Mouse (Mus musculus): ENCODE measurements around the gene Dok3. TPM values are rescaled to one million over a fixed set of nuclear protein-coding genes. Genes with fewer than 3 reads are reported as not detected.

Gene Dok3
- total and polyA plus RNA-seq, 3 experiments: 1.6 to 4.3 TPM; not detected in 1

- H3K9ac ChIP-seq (ENCODE audit: control insufficient read depth, low read depth, low read length, poor library complexity, severe bottlenecking): no peak overlapping the region
- H3K9me3 ChIP-seq (replicated peaks; ENCODE audit: insufficient read depth, low read length): no peaks in the 10 kb centered on the region
- no peak for DNase-seq (ENCODE audit: low read depth, low spot score)
- H3K4me3 ChIP-seq (ENCODE audit: control insufficient read depth in 1 of 2, insufficient read depth in 1 of 2, low read depth in 2 of 2, low read length in 2 of 2): no peak overlapping the region
- no peaks in the 10 kb centered on the region for H3K27me3 ChIP-seq (ENCODE audit: control insufficient read depth in 1 of 2, insufficient read depth in 2 of 2, low read length in 2 of 2)
- peaks cover 0 to 5% of the 10 kb centered on the region in 2 experiments; a peak in 2 of 4 replicates for H3K36me3 ChIP-seq (ENCODE audit: control insufficient read depth in 1 of 2, insufficient read depth in 2 of 2, low read length in 2 of 2)
- no peak overlapping the region for H3K27ac ChIP-seq (ENCODE audit: control insufficient read depth, low read depth, low read length)
- no peak for TF ChIP-seq BHLHE40 (IDR thresholded peaks at IDR 0.05; ENCODE audit: borderline replicate concordance, low read depth, low read length)
- TF ChIP-seq MAFK (IDR thresholded peaks at IDR 0.05; ENCODE audit: borderline replicate concordance, low read depth, low read length): no peak
- TF ChIP-seq SMC3 (IDR thresholded peaks at IDR 0.05; ENCODE audit: low read depth, low read length): no peak
- TF ChIP-seq CHD2 (IDR thresholded peaks at IDR 0.05; ENCODE audit: low read length): no peak
- TF ChIP-seq CHD1 (IDR thresholded peaks at IDR 0.05; ENCODE audit: low read depth, low read length): no peak
- no peak for TF ChIP-seq CTCF (IDR thresholded peaks at IDR 0.05 in 2 of 3, conservative IDR thresholded peaks at IDR 0.05 in 1 of 3; ENCODE audit: control insufficient read depth in 1 of 3, insufficient read depth in 1 of 3, low read depth in 2 of 3, low read length in 3 of 3, poor library complexity in 1 of 3, severe bottlenecking in 1 of 3)
- no peak for TF ChIP-seq ZNF384 (IDR thresholded peaks at IDR 0.05; ENCODE audit: low read depth, low read length)
- TF ChIP-seq POLR2AphosphoS2 (IDR thresholded peaks at IDR 0.05; ENCODE audit: low read length): no peak
- TF ChIP-seq ZC3H11A (IDR thresholded peaks at IDR 0.05; ENCODE audit: low read depth, low read length): no peak
- TF ChIP-seq TAL1 (IDR thresholded peaks at IDR 0.05; ENCODE audit: low read length): no peak
- no peak for TF ChIP-seq GATA1 (IDR thresholded peaks at IDR 0.05; ENCODE audit: low read depth, low read length)
- no peak for TF ChIP-seq MEF2A (IDR thresholded peaks at IDR 0.05; ENCODE audit: extremely low read depth, insufficient replicate concordance, low read depth, low read length, poor library complexity, severe bottlenecking)
- no peak for TF ChIP-seq SIN3A (IDR thresholded peaks at IDR 0.05; ENCODE audit: low read length)
- no peak for TF ChIP-seq HCFC1 (IDR thresholded peaks at IDR 0.05; ENCODE audit: low read depth, low read length)
- TF ChIP-seq UBTF (IDR thresholded peaks at IDR 0.05; ENCODE audit: borderline replicate concordance, insufficient read depth, low read depth, low read length): no peak
- H3K79me2 ChIP-seq (ENCODE audit: control insufficient read depth, insufficient read depth, low read length, poor library complexity): no peaks in the 10 kb centered on the region
- H3K4me1 ChIP-seq (ENCODE audit: control insufficient read depth in 1 of 2, insufficient read depth in 2 of 2, low read length in 2 of 2): peaks cover 0 to 5% of the 10 kb centered on the region in 2 experiments; a peak in 1 of 4 replicates
These were observed 28.5 kb downstream of the Dok3 start for GRCm38 (mm10) chr13:55500575-55500974.

- Histone ChIP-seq H3K27me3 (ENCODE audit: control insufficient read depth in 1 of 2, insufficient read depth in 2 of 2, low read length in 2 of 2) (no peaks in the 10 kb centered on the region), H3K9me3 (replicated peaks; ENCODE audit: insufficient read depth, low read length) (no peaks in the 10 kb centered on the region), H3K9ac (ENCODE audit: control insufficient read depth, low read depth, low read length, poor library complexity, severe bottlenecking) (no peak overlapping the region), H3K4me1 (ENCODE audit: control insufficient read depth in 1 of 2, insufficient read depth in 2 of 2, low read length in 2 of 2) (peaks cover 0 to 13% of the 10 kb centered on the region in 2 experiments; a peak in 2 of 4 replicates), H3K36me3 (ENCODE audit: control insufficient read depth in 1 of 2, insufficient read depth in 2 of 2, low read length in 2 of 2) (peaks cover 0 to 11% of the 10 kb centered on the region in 2 experiments; a peak in 2 of 4 replicates), H3K79me2 (ENCODE audit: control insufficient read depth, insufficient read depth, low read length, poor library complexity) (no peaks in the 10 kb centered on the region), H3K4me3 (ENCODE audit: control insufficient read depth in 1 of 2, insufficient read depth in 1 of 2, low read depth in 2 of 2, low read length in 2 of 2) (no peak overlapping the region), H3K27ac (ENCODE audit: control insufficient read depth, low read depth, low read length) (no peak overlapping the region)
- no peak for DNase-seq (ENCODE audit: low read depth, low spot score)
- no peak for TF ChIP-seq TCF12 (IDR thresholded peaks at IDR 0.05; ENCODE audit: low read depth, low read length)
- TF ChIP-seq POLR2A (IDR thresholded peaks at IDR 0.05; ENCODE audit: control insufficient read depth in 1 of 2, insufficient read depth in 1 of 2, low read depth in 1 of 2, low read length in 2 of 2, poor library complexity in 1 of 2): no peak
- TF ChIP-seq MYB (IDR thresholded peaks at IDR 0.05; ENCODE audit: low read depth, low read length): no peak
- no peak for TF ChIP-seq NELFE (IDR thresholded peaks at IDR 0.05; ENCODE audit: low read depth, low read length)
- no peak for TF ChIP-seq ZC3H11A (IDR thresholded peaks at IDR 0.05; ENCODE audit: low read depth, low read length)
- no peak for TF ChIP-seq MAZ (IDR thresholded peaks at IDR 0.05; ENCODE audit: low read depth, low read length)
- no peak for TF ChIP-seq USF1 (IDR thresholded peaks at IDR 0.05; ENCODE audit: low read depth, low read length)
- no peak for TF ChIP-seq SMC3 (IDR thresholded peaks at IDR 0.05; ENCODE audit: low read depth, low read length)
- TF ChIP-seq MAX (IDR thresholded peaks at IDR 0.05; ENCODE audit: low read length): no peak
These were observed 30.2 kb downstream of the Dok3 start for GRCm38 (mm10) chr13:55498906-55499305.

All from MEL (cell line).